Mouse (Mus musculus): ENCODE data around the gene Dnajc7.

DNA sequence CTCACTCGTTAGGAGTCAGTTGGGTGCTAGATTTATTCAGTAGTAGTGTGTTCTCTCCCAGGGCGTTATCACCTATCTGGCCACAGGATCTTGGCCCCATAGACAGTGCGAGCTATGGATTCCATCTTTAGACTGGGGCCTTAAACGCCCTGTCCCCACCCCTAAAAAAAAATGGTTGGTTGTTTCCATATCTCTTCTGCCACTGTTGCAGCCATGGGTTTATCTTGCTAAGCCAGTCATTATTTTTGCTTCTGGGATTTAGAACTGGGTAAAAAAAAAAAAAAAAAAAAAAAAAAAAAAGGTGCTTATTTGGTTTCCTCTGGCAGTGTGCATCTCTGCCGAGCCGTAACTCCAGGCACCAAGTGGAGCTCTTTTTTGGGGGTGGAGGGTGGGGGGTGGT, 55.3 kb downstream of the Dnajc7 start:
- TF ChIP-seq CTCF (IDR thresholded peaks at IDR 0.05; ENCODE audit: borderline replicate concordance, extremely low read depth, insufficient read depth, insufficient read length) (no peak), POLR2A (IDR thresholded peaks at IDR 0.05; ENCODE audit: borderline replicate concordance, extremely low read depth, insufficient read depth, insufficient read length, poor library complexity, severe bottlenecking) (no peak)

All from brain, embryonic 14.5 days (tissue).